Mouse (Mus musculus) heart, embryonic 14.5 days (tissue): ENCODE measurements around the gene Ccdc77. TPM values are rescaled to one million over a fixed set of nuclear protein-coding genes. Genes with fewer than 3 reads are reported as not detected.

Source experiments
- polyA plus RNA-seq: library from polyadenylated mRNA; unstranded; fragments of >200 nt; fragmentation: Nextera tagmentation; extraction: Ambion mirVana; gene quantifications from 2 replicates; pipeline ENCODE4 v1.2.1, GENCODE M21; 2014

Ccdc77 gene
- polyA plus RNA-seq, 1 experiment from 2014 or later, result 21.8 TPM

Other genes with a start within 250 kb of the Ccdc77 start
- gene D330020A13Rik, start 70.0 kb downstream of the Ccdc77 start, polyA plus RNA-seq, result 0.30 and 0.35 TPM in 2 replicates
- 0.19 and 0.26 TPM in 2 replicates for gene B4galnt3, start 69.8 kb downstream of the Ccdc77 start, polyA plus RNA-seq
- 38.5 and 39.3 TPM in 2 replicates for gene Kdm5a, start 250 bp downstream of the Ccdc77 start, polyA plus RNA-seq
- 1.8 and 2.3 TPM in 2 replicates for gene Il17ra, start 98.9 kb upstream of the Ccdc77 start, polyA plus RNA-seq
- gene Tmem121b, start 129.4 kb upstream of the Ccdc77 start, polyA plus RNA-seq, result 0.04 and 0.07 TPM in 2 replicates
- gene Hdhd5, start 166.9 kb upstream of the Ccdc77 start, polyA plus RNA-seq, result 11.7 and 14.1 TPM in 2 replicates